Mouse (Mus musculus): Measurements from ENCODE around the gene Gramd1c.
A peak's percentile ranks its signal among the peaks of the same experiment; 100 is the strongest.

Gramd1c gene

GRCm38 (mm10) chr16:44063025-44063894 lies at the start of gene Gramd1c:
Gramd1c (minus strand) TSS chr16:44063345.
- DNase-seq (ENCODE audit: inconsistent age in 2 of 2, low spot score in 1 of 2): peak; percentile 60 to 84

GRCm38 (mm10) chr16:44109002-44109401 lies 45.9 kb upstream of the Gramd1c start:
- no peak for DNase-seq (ENCODE audit: inconsistent age in 2 of 2, low spot score in 1 of 2)

- DNase-seq (ENCODE audit: inconsistent age in 2 of 2, low spot score in 1 of 2): no peak
These were observed 42.1 kb upstream of the Gramd1c start for GRCm38 (mm10) chr16:44105211-44105610.

DNA sequence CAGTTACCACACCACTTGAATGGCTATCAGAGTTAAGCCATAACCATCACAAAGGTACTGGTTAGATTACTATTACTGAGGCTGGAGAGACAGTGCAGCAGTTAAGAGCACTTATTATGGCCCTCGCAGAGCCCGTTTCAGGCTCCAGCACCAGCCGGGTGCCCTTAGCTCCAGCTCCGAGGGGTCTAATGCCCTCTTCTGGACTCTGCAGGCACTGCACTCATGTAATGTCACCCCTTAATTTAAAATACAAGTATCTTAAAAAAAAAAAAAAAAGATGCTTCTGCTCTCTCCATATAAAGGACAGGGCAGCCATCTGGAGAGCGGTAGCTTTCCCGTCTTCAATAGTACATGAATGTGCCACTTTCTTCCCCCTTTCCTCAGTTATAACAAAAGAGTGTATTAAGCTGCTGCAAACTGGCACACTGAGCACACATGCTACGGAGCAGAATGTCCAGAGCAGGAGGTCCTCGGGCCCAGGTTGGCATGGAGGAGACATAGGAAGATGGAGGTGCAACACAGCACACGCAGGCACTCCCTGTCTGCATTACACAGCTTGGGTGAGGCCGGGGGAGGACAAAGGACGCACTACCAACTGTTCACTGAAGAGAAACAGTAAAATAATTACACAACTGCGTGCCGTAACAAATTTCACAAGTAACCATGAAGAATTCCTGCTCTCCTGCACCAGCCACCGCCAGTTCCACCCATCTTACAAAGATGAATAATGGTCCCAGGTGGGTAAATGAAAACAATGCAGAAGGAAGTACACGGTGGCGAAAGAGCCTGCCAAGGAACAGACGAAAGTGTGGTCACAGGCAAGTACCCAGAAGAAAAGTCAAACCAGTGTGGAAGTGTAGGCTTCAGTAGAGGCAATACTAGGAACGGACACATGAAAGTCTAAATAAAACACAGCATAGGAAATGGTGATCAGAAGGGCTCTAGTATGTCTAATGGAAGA lies 40.9 kb upstream of the Gramd1c start:
- DNase-seq (ENCODE audit: inconsistent age in 2 of 2, low spot score in 1 of 2): no peak

DNA sequence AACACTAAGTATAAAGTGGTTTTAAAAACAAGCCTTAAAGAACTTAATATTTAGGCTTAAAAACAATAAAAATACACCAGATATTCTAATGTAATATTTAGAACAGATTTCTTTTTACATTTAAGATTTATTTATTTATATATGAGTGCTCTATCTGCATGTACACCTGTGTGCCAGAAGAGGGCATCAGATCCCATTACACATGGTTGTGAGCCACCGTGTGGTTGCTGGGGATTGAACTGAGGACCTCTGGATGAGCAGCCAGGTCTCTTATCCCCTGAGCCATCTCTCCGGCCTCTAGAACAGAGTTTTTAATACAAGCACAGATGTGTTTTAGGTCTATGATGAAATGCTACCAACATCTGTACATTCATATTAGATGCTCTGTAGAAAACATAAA lies 39.8 kb upstream of the Gramd1c start:
- peak in 1 of 2 experiments; percentile 12 for DNase-seq (ENCODE audit: inconsistent age in 2 of 2, low spot score in 1 of 2)

- DNase-seq (ENCODE audit: inconsistent age in 2 of 2, low spot score in 1 of 2): no peak
These were observed 38.1 kb upstream of the Gramd1c start for GRCm38 (mm10) chr16:44101181-44101710.

GRCm38 (mm10) chr16:44099377-44099776 lies 36.2 kb upstream of the Gramd1c start:
- no peak for DNase-seq (ENCODE audit: inconsistent age in 2 of 2, low spot score in 1 of 2)

DNA sequence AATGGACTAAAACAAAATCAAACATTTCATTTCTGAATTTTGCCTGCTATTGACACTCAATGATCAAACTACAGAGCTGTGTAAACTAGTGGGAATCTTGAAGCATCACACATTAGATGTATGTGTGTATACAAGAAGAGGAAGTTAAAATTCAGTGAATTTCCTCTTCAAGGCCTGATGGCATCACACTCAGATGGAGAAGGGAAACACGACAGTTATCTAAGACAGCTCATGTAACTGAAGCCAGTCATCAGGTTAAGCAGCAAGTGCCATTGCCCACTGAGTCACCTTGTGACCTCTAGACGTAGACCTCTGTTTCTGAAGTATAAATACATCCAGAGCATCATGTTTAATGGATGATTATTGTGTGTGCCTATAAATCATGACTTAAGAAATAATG lies 24.5 kb upstream of the Gramd1c start:
- DNase-seq (ENCODE audit: inconsistent age in 2 of 2, low spot score in 1 of 2): no peak

GRCm38 (mm10) chr16:44061341-44061740 lies 1.8 kb downstream of the Gramd1c start:
- DNase-seq (ENCODE audit: inconsistent age in 2 of 2, low spot score in 1 of 2): no peak

- DNase-seq (ENCODE audit: inconsistent age in 2 of 2, low spot score in 1 of 2): no peak
These were observed 2.4 kb downstream of the Gramd1c start for GRCm38 (mm10) chr16:44060604-44061286.

- peak; percentile 31 to 87 for DNase-seq (ENCODE audit: inconsistent age in 2 of 2, low spot score in 1 of 2)
These were observed 4.4 kb downstream of the Gramd1c start for GRCm38 (mm10) chr16:44058745-44059144.

DNA sequence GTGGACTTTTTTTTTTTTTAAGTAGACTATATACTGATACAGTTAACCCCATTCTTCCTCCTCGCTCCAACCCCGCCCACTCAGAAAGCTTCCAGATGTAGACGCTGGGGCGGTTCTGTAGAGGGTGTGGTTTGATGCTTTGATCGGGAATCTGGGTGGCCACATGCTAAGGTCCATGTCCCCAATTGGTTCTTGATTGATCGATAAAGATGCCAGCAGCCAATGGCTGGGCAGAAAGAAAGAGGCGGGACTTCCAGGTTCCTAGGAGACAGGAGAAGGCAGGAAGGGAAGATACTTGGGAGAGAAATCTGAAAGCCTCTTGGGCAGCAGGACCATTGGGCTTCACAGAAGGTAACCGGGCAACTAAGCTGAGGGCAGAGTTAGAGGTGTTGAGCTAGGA lies 7.4 kb downstream of the Gramd1c start:
- no peak for DNase-seq (ENCODE audit: inconsistent age in 2 of 2, low spot score in 1 of 2)

DNA sequence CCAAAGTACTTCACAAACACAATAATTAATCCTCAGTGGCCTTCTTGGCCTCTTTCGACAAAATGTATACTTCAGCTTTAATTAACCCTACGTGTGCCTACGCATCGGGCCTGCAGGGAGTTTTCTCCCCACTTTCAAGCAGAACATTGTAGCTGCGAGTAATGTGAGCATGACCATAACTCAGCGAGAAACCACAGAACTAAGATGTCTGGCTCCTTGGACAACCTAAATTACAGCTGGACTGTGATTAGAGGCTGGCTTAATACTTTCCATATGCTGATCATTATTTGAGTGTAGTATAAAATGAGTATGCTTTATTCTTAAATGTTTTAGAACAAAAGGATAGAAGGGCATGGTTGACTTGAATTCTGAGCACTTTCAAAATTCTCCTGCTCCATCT lies 9.9 kb downstream of the Gramd1c start:
- DNase-seq (ENCODE audit: inconsistent age in 2 of 2, low spot score in 1 of 2): no peak

DNA sequence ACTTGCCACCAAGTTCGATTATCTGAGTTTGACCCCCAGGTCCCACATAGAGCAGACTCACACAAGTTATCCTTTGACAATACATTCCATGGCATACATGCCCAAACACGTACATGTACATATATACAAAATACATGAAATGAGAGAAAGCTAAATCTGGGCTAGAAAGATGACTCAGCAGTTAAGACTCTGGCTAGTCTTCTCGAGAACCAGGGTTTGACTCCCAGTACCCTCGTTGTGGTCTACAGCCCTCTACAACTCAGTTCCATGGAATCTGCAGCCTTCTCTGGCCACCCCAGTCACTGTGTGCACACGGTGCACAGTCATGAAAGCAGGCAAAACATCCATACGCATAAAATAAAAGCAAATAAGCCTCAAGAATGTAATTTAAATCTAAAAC lies 10.8 kb downstream of the Gramd1c start:
- DNase-seq (ENCODE audit: inconsistent age in 2 of 2, low spot score in 1 of 2): no peak

GRCm38 (mm10) chr16:44050139-44050538 lies 13.0 kb downstream of the Gramd1c start:
- no peak for DNase-seq (ENCODE audit: inconsistent age in 2 of 2, low spot score in 1 of 2)

- DNase-seq (ENCODE audit: inconsistent age in 2 of 2, low spot score in 1 of 2): no peak
These were observed 24.0 kb downstream of the Gramd1c start for GRCm38 (mm10) chr16:44039112-44039511.

DNA sequence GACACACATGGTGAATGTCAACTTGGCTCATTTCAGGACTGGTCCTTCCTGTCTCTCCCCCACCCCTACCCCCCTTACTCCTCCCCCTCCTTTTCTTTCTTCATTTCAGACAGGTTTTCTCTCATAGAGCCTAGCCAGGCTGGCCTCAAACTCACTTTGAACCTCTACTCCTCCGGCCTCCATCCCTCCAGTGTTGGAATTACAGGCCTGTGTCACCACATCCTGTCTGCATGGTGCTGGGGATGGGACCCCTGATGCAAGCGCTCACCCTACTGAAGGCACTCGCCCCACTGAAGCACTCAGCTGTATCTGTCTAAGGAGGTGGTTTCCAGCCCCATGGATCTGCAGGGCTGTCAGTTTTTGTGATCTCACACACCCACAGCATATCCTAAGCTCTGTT lies 27.9 kb downstream of the Gramd1c start:
- DNase-seq (ENCODE audit: inconsistent age in 2 of 2, low spot score in 1 of 2): no peak

- DNase-seq (ENCODE audit: inconsistent age in 2 of 2, low spot score in 1 of 2): no peak
These were observed 29.8 kb downstream of the Gramd1c start for GRCm38 (mm10) chr16:44033365-44033764.

- no peak for DNase-seq (ENCODE audit: inconsistent age in 2 of 2, low spot score in 1 of 2)
These were observed 33.9 kb downstream of the Gramd1c start for GRCm38 (mm10) chr16:44029273-44029672.

DNA sequence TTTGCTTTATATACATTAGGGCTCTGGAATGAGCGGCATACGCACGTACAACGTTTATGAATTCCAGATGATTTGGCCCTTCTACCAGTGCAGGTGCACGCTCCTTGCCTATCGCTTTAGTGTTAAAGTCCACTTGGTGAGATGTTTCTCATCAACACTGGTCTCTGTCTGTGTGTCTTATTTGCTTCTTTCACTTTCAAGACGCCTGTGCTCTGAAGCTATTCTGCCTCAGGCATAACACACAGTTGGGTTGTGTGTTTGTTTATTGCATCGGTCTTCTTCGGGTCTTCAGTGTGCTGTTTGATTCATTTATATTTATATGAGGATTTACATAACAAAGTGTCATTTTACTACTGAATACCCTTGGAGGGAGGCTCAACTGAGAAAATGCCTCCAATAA lies 36.3 kb downstream of the Gramd1c start:
- no peak for DNase-seq (ENCODE audit: inconsistent age in 2 of 2, low spot score in 1 of 2)

GRCm38 (mm10) chr16:44026210-44026609 lies 36.9 kb downstream of the Gramd1c start:
- no peak for DNase-seq (ENCODE audit: inconsistent age in 2 of 2, low spot score in 1 of 2)
